Mouse (Mus musculus): Measurements from ENCODE around the gene D17Wsu92e.
A peak's percentile ranks its signal among the peaks of the same experiment; 100 is the strongest.

The D17Wsu92e gene

GRCm38 (mm10) chr17:27790976-27791375 is 29.5 kb downstream of the D17Wsu92e start:
- DNase-seq (ENCODE audit: low spot score) = no peak

GRCm38 (mm10) chr17:27790015-27790414 is 30.4 kb downstream of the D17Wsu92e start:
- no peak for DNase-seq (ENCODE audit: low spot score)

- no peak for DNase-seq (ENCODE audit: low spot score)
These were observed 31.8 kb downstream of the D17Wsu92e start for GRCm38 (mm10) chr17:27788456-27789172.

GRCm38 (mm10) chr17:27783567-27783966 is 36.9 kb downstream of the D17Wsu92e start:
- DNase-seq (ENCODE audit: low spot score) = no peak

GRCm38 (mm10) chr17:27781059-27781687 is 39.3 kb downstream of the D17Wsu92e start:
- DNase-seq (ENCODE audit: low spot score) = no peak

GRCm38 (mm10) chr17:27779755-27780154 is 40.7 kb downstream of the D17Wsu92e start:
- DNase-seq (ENCODE audit: low spot score) = no peak

- peak; percentile 50 for DNase-seq (ENCODE audit: low spot score)
These were observed 41.6 kb downstream of the D17Wsu92e start for GRCm38 (mm10) chr17:27778671-27779355.

GRCm38 (mm10) chr17:27777823-27778222 is 42.6 kb downstream of the D17Wsu92e start:
- DNase-seq (ENCODE audit: low spot score) = peak; percentile 63

- no peak for DNase-seq (ENCODE audit: low spot score)
These were observed 46.2 kb downstream of the D17Wsu92e start for GRCm38 (mm10) chr17:27774198-27774597.

- DNase-seq (ENCODE audit: low spot score) = no peak
These were observed 48.8 kb downstream of the D17Wsu92e start for GRCm38 (mm10) chr17:27771616-27772015.

GRCm38 (mm10) chr17:27768817-27769542 is 51.5 kb downstream of the D17Wsu92e start:
- DNase-seq (ENCODE audit: low spot score) = peak; percentile 62

GRCm38 (mm10) chr17:27767543-27767942 is 52.9 kb downstream of the D17Wsu92e start:
- DNase-seq (ENCODE audit: low spot score) = no peak

- DNase-seq (ENCODE audit: low spot score) = no peak
These were observed 53.3 kb downstream of the D17Wsu92e start for GRCm38 (mm10) chr17:27767120-27767519.

GRCm38 (mm10) chr17:27765066-27765465 is 55.4 kb downstream of the D17Wsu92e start:
- no peak for DNase-seq (ENCODE audit: low spot score)

GRCm38 (mm10) chr17:27764453-27764852 is 56.0 kb downstream of the D17Wsu92e start:
- no peak for DNase-seq (ENCODE audit: low spot score)

GRCm38 (mm10) chr17:27762884-27763283 is 57.6 kb downstream of the D17Wsu92e start:
- no peak for DNase-seq (ENCODE audit: low spot score)

- no peak for DNase-seq (ENCODE audit: low spot score)
These were observed 58.7 kb downstream of the D17Wsu92e start for GRCm38 (mm10) chr17:27761639-27762336.

GRCm38 (mm10) chr17:27760169-27760568 is 60.3 kb downstream of the D17Wsu92e start:
- no peak for DNase-seq (ENCODE audit: low spot score)

- DNase-seq (ENCODE audit: low spot score) = no peak
These were observed 68.9 kb downstream of the D17Wsu92e start for GRCm38 (mm10) chr17:27751314-27752202.

- no peak for DNase-seq (ENCODE audit: low spot score)
These were observed 70.0 kb downstream of the D17Wsu92e start for GRCm38 (mm10) chr17:27750451-27750942.
